Mouse (Mus musculus): ENCODE results near the gene Hist1h4a.

Gene Hist1h4a

GRCm38 (mm10) chr13:23757921-23758320, 3.1 kb downstream of the Hist1h4a start:
- DNase-seq, result no peak

- DNase-seq, result no peak
Observed at GRCm38 (mm10) chr13:23757211-23757773, 3.7 kb downstream of the Hist1h4a start.

- DNase-seq, result peak; percentile 76 to 87
Observed at GRCm38 (mm10) chr13:23756790-23757189, 4.2 kb downstream of the Hist1h4a start, which contains the start of gene Hist1h4b. Gene Hist1h4b, plus strand, starts transcription at chr13:23757013.

- no peak for DNase-seq
Observed at GRCm38 (mm10) chr13:23755000-23755399, 6.0 kb downstream of the Hist1h4a start.

- DNase-seq, result no peak
Observed at GRCm38 (mm10) chr13:23753314-23754078, 7.5 kb downstream of the Hist1h4a start.

- no peak for DNase-seq
Observed at GRCm38 (mm10) chr13:23752742-23753172, 8.3 kb downstream of the Hist1h4a start.

- DNase-seq, result peak; percentile 62 to 84
Observed at GRCm38 (mm10) chr13:23752067-23752741, 8.8 kb downstream of the Hist1h4a start, which contains the start of gene Hist1h3b. Gene Hist1h3b, plus strand, starts transcription at chr13:23752267.

- DNase-seq, result no peak
Observed at GRCm38 (mm10) chr13:23751478-23751956, 9.5 kb downstream of the Hist1h4a start.

GRCm38 (mm10) chr13:23750839-23751477, 10.1 kb downstream of the Hist1h4a start, which contains the start of gene Hist1h2ab:
Gene Hist1h2ab, plus strand, starts transcription at chr13:23751126.
- DNase-seq, result peak; percentile 42 to 51

GRCm38 (mm10) chr13:23749563-23750121, 11.4 kb downstream of the Hist1h4a start:
- DNase-seq, result no peak

- DNase-seq, result no peak
Observed at GRCm38 (mm10) chr13:23747892-23748288, 13.1 kb downstream of the Hist1h4a start.

- DNase-seq, result no peak
Observed at GRCm38 (mm10) chr13:23747081-23747891, 13.7 kb downstream of the Hist1h4a start.

GRCm38 (mm10) chr13:23746201-23747080, 14.6 kb downstream of the Hist1h4a start, which contains the start of gene Hist1h2bb:
Gene Hist1h2bb, plus strand, starts transcription at chr13:23746734.
- DNase-seq, result peak; percentile 62 to 66

- peak; percentile 60 to 80 for DNase-seq
Observed at GRCm38 (mm10) chr13:23745381-23746161, 15.5 kb downstream of the Hist1h4a start, which contains the start of gene Hist1h3c. Gene Hist1h3c, minus strand, starts transcription at chr13:23745602.

- no peak for DNase-seq
Observed at GRCm38 (mm10) chr13:23744421-23745380, 16.3 kb downstream of the Hist1h4a start.

- DNase-seq, result no peak
Observed at GRCm38 (mm10) chr13:23743963-23744362, 17.1 kb downstream of the Hist1h4a start.

GRCm38 (mm10) chr13:23743215-23743614, 17.8 kb downstream of the Hist1h4a start:
- no peak for DNase-seq

GRCm38 (mm10) chr13:23742007-23742406, 19.0 kb downstream of the Hist1h4a start:
- DNase-seq, result no peak
